Mouse (Mus musculus) CH12.LX (cell line): ENCODE results near the gene Wnt1. TPM values are rescaled to one million over a fixed set of nuclear protein-coding genes. Genes with fewer than 3 reads are reported as not detected.

Experiments used
- DNase-seq: peaks from one replicate; pipeline ENCODE4 v3.0.0-alpha.2; 2013; ENCODE audit errors: extremely low read depth
- H3K27ac ChIP-seq: 2 replicates; pipeline ENCODE4 v1.5.1; 2012; ENCODE audit warnings: low read depth, mild to moderate bottlenecking, control low read depth, moderate library complexity; ENCODE audit not compliant: insufficient read depth
- H3K27me3 ChIP-seq: replicated peaks from 2 replicates; pipeline ENCODE3; 2012; ENCODE audit warnings: inconsistent platforms
- H3K36me3 ChIP-seq, 2 experiments: replicated peaks in 1 of 2; 2 replicates each; pipeline versions ENCODE3 to v1.6.1; 2012; ENCODE audit warnings: inconsistent platforms in 1 of 2, low read length in 1 of 2, mild to moderate bottlenecking in 1 of 2, mixed read lengths in 1 of 2, moderate library complexity in 1 of 2; ENCODE audit not compliant: control insufficient read depth in 1 of 2, insufficient read depth in 1 of 2
- H3K4me1 ChIP-seq, 2 experiments: 2 replicates each; pipeline ENCODE4 v1.6.1; 2012; ENCODE audit warnings: inconsistent platforms in 1 of 2, moderate library complexity in 1 of 2; ENCODE audit not compliant: insufficient read depth in 2 of 2, control insufficient read depth in 1 of 2
- H3K4me2 ChIP-seq: 2 replicates; pipeline ENCODE4 v1.6.1; 2012; ENCODE audit warnings: low read depth, mild to moderate bottlenecking, control low read depth; ENCODE audit not compliant: poor library complexity, insufficient read depth, severe bottlenecking
- H3K4me3 ChIP-seq, 3 experiments: fragments of 150-350 bp in 1 of 3; sonication (generic) in 1 of 3; replicated peaks in 1 of 3; 2 replicates each; pipeline versions ENCODE3 to v1.5.1; 2011 to 2012; ENCODE audit warnings: low read depth in 2 of 3, low read length in 2 of 3, mild to moderate bottlenecking in 2 of 3, moderate library complexity in 2 of 3, control low read depth in 1 of 3, improper control_type of control experiment in 1 of 3, inconsistent platforms in 1 of 3, mixed read lengths in 1 of 3; ENCODE audit not compliant: poor library complexity in 1 of 3
- H3K79me2 ChIP-seq: replicated peaks from 2 replicates; pipeline ENCODE4 v1.6.1; 2012; ENCODE audit warnings: mild to moderate bottlenecking, moderate library complexity; ENCODE audit not compliant: control insufficient read depth, poor library complexity, insufficient read depth, severe bottlenecking; ENCODE audit errors: extremely low read depth
- H3K9ac ChIP-seq: 2 replicates; pipeline ENCODE4 v1.6.1; 2012; ENCODE audit warnings: low read depth, mild to moderate bottlenecking, control low read depth, moderate library complexity; ENCODE audit not compliant: insufficient read depth
- H3K9me3 ChIP-seq: replicated peaks from 2 replicates; pipeline ENCODE3; 2012; ENCODE audit warnings: low read length, inconsistent platforms, mixed read lengths
- BHLHE40 ChIP-seq: IDR thresholded peaks from 2 replicates; pipeline ENCODE4 v1.6.1; 2011; ENCODE audit warnings: mild to moderate bottlenecking, low read depth, low read length, improper control_type of control experiment
- CHD1 ChIP-seq: IDR thresholded peaks from 2 replicates; pipeline ENCODE4 v1.6.1; 2012; ENCODE audit warnings: low read depth, low read length, improper control_type of control experiment, inconsistent platforms
- CHD2 ChIP-seq: IDR thresholded peaks from 2 replicates; pipeline ENCODE4 v1.6.1; 2011; ENCODE audit warnings: low read length, improper control_type of control experiment
- CTCF ChIP-seq, 2 experiments: IDR thresholded peaks in 1 of 2; conservative IDR thresholded peaks in 1 of 2; 2 replicates each; pipeline ENCODE4 v1.5.1; 2011 to 2012; ENCODE audit warnings: low read depth in 2 of 2, low read length in 2 of 2, improper control_type of control experiment in 1 of 2, inconsistent platforms in 1 of 2, mild to moderate bottlenecking in 1 of 2, moderate library complexity in 1 of 2
- E2F4 ChIP-seq: IDR thresholded peaks from 2 replicates; pipeline ENCODE4 v1.6.1; 2011; ENCODE audit warnings: low read depth, low read length, improper control_type of control experiment; ENCODE audit not compliant: insufficient replicate concordance
- ELF1 ChIP-seq: IDR thresholded peaks from 2 replicates; pipeline ENCODE4 v1.6.1; 2014; ENCODE audit warnings: low read depth, mild to moderate bottlenecking, inconsistent platforms, low read length, improper control_type of control experiment
- EP300 ChIP-seq: IDR thresholded peaks from 2 replicates; pipeline ENCODE4 v1.6.1; 2011; ENCODE audit warnings: low read length, improper control_type of control experiment
- ETS1 ChIP-seq: conservative IDR thresholded peaks from 2 replicates; pipeline ENCODE4 v1.6.1; 2012; ENCODE audit warnings: low read depth, mild to moderate bottlenecking, inconsistent platforms, low read length, improper control_type of control experiment, moderate library complexity
- GABPA ChIP-seq: IDR thresholded peaks from 2 replicates; pipeline ENCODE4 v1.6.1; 2012; ENCODE audit warnings: low read depth, low read length, improper control_type of control experiment, inconsistent platforms; ENCODE audit not compliant: insufficient replicate concordance
- HCFC1 ChIP-seq: IDR thresholded peaks from 2 replicates; pipeline ENCODE4 v1.6.1; 2012; ENCODE audit warnings: low read depth, mild to moderate bottlenecking, inconsistent platforms, low read length, improper control_type of control experiment
- IRF4 ChIP-seq: IDR thresholded peaks from 2 replicates; pipeline ENCODE4 v1.6.1; 2014; ENCODE audit warnings: low read depth, mild to moderate bottlenecking, inconsistent platforms, low read length, improper control_type of control experiment
- KAT2A ChIP-seq: IDR thresholded peaks from 2 replicates; pipeline ENCODE4 v1.6.1; 2012; ENCODE audit warnings: low read length, improper control_type of control experiment, inconsistent platforms; ENCODE audit not compliant: insufficient replicate concordance
- MAFK ChIP-seq: IDR thresholded peaks from 2 replicates; pipeline ENCODE4 v1.6.1; 2011; ENCODE audit warnings: low read length, improper control_type of control experiment; ENCODE audit not compliant: insufficient replicate concordance
- MAZ ChIP-seq: IDR thresholded peaks from 2 replicates; pipeline ENCODE4 v1.6.1; 2012; ENCODE audit warnings: low read depth, mild to moderate bottlenecking, inconsistent platforms, low read length, improper control_type of control experiment, moderate library complexity
- MEF2A ChIP-seq: IDR thresholded peaks from 2 replicates; pipeline ENCODE4 v1.6.1; 2014; ENCODE audit warnings: low read depth, mild to moderate bottlenecking, inconsistent platforms, low read length, improper control_type of control experiment, borderline replicate concordance
- MXI1 ChIP-seq: IDR thresholded peaks from 2 replicates; pipeline ENCODE4 v1.6.1; 2011; ENCODE audit warnings: mild to moderate bottlenecking, low read depth, low read length, improper control_type of control experiment
- MYC ChIP-seq: IDR thresholded peaks from 2 replicates; pipeline ENCODE4 v1.6.1; 2011; ENCODE audit warnings: low read depth, mild to moderate bottlenecking, improper control_type of control experiment, low read length
- NELFE ChIP-seq: IDR thresholded peaks from 2 replicates; pipeline ENCODE4 v1.6.1; 2011; ENCODE audit warnings: low read depth, low read length, improper control_type of control experiment
- PAX5 ChIP-seq: IDR thresholded peaks from 2 replicates; pipeline ENCODE4 v1.6.1; 2012; ENCODE audit warnings: low read length, inconsistent platforms, mixed read lengths
- POLR2A ChIP-seq: IDR thresholded peaks from 2 replicates; pipeline ENCODE4 v1.6.1; 2011; ENCODE audit warnings: low read depth, mild to moderate bottlenecking, improper control_type of control experiment, low read length
- POLR2AphosphoS2 ChIP-seq: IDR thresholded peaks from 2 replicates; pipeline ENCODE4 v1.6.1; 2011; ENCODE audit warnings: low read depth, low read length, improper control_type of control experiment
- RAD21 ChIP-seq: IDR thresholded peaks from 2 replicates; pipeline ENCODE4 v1.6.1; 2011; ENCODE audit warnings: low read depth, mild to moderate bottlenecking, low read length, improper control_type of control experiment, moderate library complexity
- RCOR1 ChIP-seq: conservative IDR thresholded peaks from 2 replicates; pipeline ENCODE4 v1.6.1; 2012; ENCODE audit warnings: low read depth, mild to moderate bottlenecking, inconsistent platforms, low read length, improper control_type of control experiment
- SMC3 ChIP-seq: IDR thresholded peaks from 2 replicates; pipeline ENCODE4 v1.6.1; 2011; ENCODE audit warnings: low read depth, low read length, improper control_type of control experiment
- TCF12 ChIP-seq: IDR thresholded peaks from 2 replicates; pipeline ENCODE4 v1.6.1; 2014; ENCODE audit warnings: low read depth, mild to moderate bottlenecking, inconsistent platforms, low read length, improper control_type of control experiment
- USF1 ChIP-seq: IDR thresholded peaks from 2 replicates; pipeline ENCODE4 v1.6.1; 2014; ENCODE audit warnings: low read depth, mild to moderate bottlenecking, inconsistent platforms, low read length, improper control_type of control experiment
- USF2 ChIP-seq: conservative IDR thresholded peaks from 2 replicates; pipeline ENCODE4 v1.6.1; 2011; ENCODE audit warnings: low read depth, low read length, improper control_type of control experiment
- ZC3H11A ChIP-seq: IDR thresholded peaks from 2 replicates; pipeline ENCODE4 v1.6.1; 2012; ENCODE audit warnings: low read depth, mild to moderate bottlenecking, inconsistent platforms, low read length, improper control_type of control experiment
- ZMIZ1 ChIP-seq: IDR thresholded peaks from 2 replicates; pipeline ENCODE4 v1.6.1; 2012; ENCODE audit warnings: low read depth, mild to moderate bottlenecking, inconsistent platforms, low read length, improper control_type of control experiment
- ZNF384 ChIP-seq: IDR thresholded peaks from 2 replicates; pipeline ENCODE4 v1.6.1; 2012; ENCODE audit warnings: low read depth, low read length, improper control_type of control experiment, inconsistent platforms
- dilution Hi-C: fragments of 300-500 bp; cut with MboI; formaldehyde crosslinking; loops from 2 replicates; pipeline ENCODE4 v1.14.3; 2020; ENCODE audit warnings: low sequenced_read_pairs; ENCODE audit not compliant: extremely low pct_unique_long_range_greater_than_20kb, extremely low pct_ligation_motif_present
- in situ Hi-C: fragments of 300-500 bp; cut with MboI; formaldehyde crosslinking; loops from 3 replicates; pipeline ENCODE4 v1.14.3; 2019; ENCODE audit warnings: low sequenced_read_pairs, low pct_ligation_motif_present, low pct_unique_long_range_greater_than_20kb, mixed read lengths
- polyA plus RNA-seq: library from polyadenylated mRNA; unstranded; fragments of >175 nt; gene quantifications from 2 replicates; pipeline ENCODE4 v1.2.1, GENCODE M21; 2012; ENCODE audit warnings: low read depth; ENCODE audit not compliant: insufficient read length
- total RNA-seq, 2 experiments: library from RNA; depleted of rRNA; stranded (reverse); fragments of 300-350 nt in 1 of 2; fragments of >200 nt in 1 of 2; gene quantifications; 2 replicates each; pipeline ENCODE4 v1.2.3; 2012 to 2014

Gene Wnt1
- total and polyA plus RNA-seq, 3 experiments = not detected

GRCm38 (mm10) chr15:98775533-98775932, 14.1 kb upstream of the Wnt1 start:
- dilution Hi-C loops (no loop called here), in situ Hi-C loops (no loop called here)
- Histone ChIP-seq H3K27ac (peak overlapping the region; percentile 83; the same call in 1 of the 2 replicates), H3K9ac (peak overlapping the region; percentile 37; the same call in 1 of the 2 replicates), H3K79me2 (no peaks in the 10 kb centered on the region), H3K4me2 (peak overlapping the region; percentile 67), H3K4me3 (peak overlapping the region; percentile 13 to 62 (median 34)), H3K9me3 (no peaks in the 10 kb centered on the region), H3K27me3 (peaks cover 2% of the 10 kb centered on the region), H3K4me1 (peaks cover 15 to 56% of the 10 kb centered on the region in 2 experiments), H3K36me3 (peaks cover 9 to 36% of the 10 kb centered on the region in 2 experiments)
- DNase-seq = peak; percentile 62
- TF ChIP-seq MEF2A (0 out of 2 replicates have a peak, but pooled peaks have one; percentile 29), ETS1 (peak; percentile 45), ZC3H11A (no peak), NELFE (no peak), IRF4 (peak; percentile 39; the same call in 1 of the 2 replicates), CHD2 (no peak), TCF12 (peak; percentile 94), EP300 (peak; percentile 68)

GRCm38 (mm10) chr15:98776280-98777004, 13.2 kb upstream of the Wnt1 start:
- dilution Hi-C loops (no loop called here), in situ Hi-C loops (no loop called here)
- Histone ChIP-seq H3K36me3 (peaks cover 9 to 29% of the 10 kb centered on the region in 2 experiments), H3K79me2 (no peaks in the 10 kb centered on the region), H3K9ac (peak overlapping the region; percentile 42), H3K27me3 (peaks cover 2% of the 10 kb centered on the region), H3K4me2 (peak overlapping the region; percentile 67), H3K4me3 (peak overlapping the region; percentile 57 to 64 (median 62)), H3K4me1 (peaks cover 15 to 59% of the 10 kb centered on the region in 2 experiments), H3K9me3 (no peaks in the 10 kb centered on the region), H3K27ac (peak overlapping the region; percentile 83)
- peak; percentile 84 for DNase-seq
- peak; percentile 66; the same call in 1 of the 2 replicates for TF ChIP-seq ELF1
- TF ChIP-seq MEF2A = peak; percentile 83
- peak; percentile 80 for TF ChIP-seq ZMIZ1
- peak; percentile 61; the same call in 1 of the 2 replicates for TF ChIP-seq POLR2A
- TF ChIP-seq HCFC1 = peak; percentile 33; the same call in 1 of the 2 replicates
- TF ChIP-seq SMC3 = peak; percentile 21
- TF ChIP-seq ETS1 = peak; percentile 74
- TF ChIP-seq KAT2A = no peak
- TF ChIP-seq RCOR1 = no peak
- TF ChIP-seq TCF12 = peak; percentile 97
- TF ChIP-seq USF1 = no peak
- TF ChIP-seq USF2 = no peak
- no peak for TF ChIP-seq ZC3H11A
- TF ChIP-seq MXI1 = peak; percentile 67; the same call in 1 of the 2 replicates
- TF ChIP-seq POLR2AphosphoS2 = no peak
- peak; percentile 70 for TF ChIP-seq BHLHE40
- no peak for TF ChIP-seq PAX5
- TF ChIP-seq E2F4 = 0 out of 2 replicates have a peak, but pooled peaks have one; percentile 51
- peak in 1 of 2 experiments; percentile 48; a peak in 2 of 4 replicates for TF ChIP-seq CTCF (conservative IDR thresholded peaks at IDR 0.05 in 1 of 2, IDR thresholded peaks at IDR 0.05 in 1 of 2; ENCODE audit: low read depth in 2 of 2, low read length in 2 of 2)
- peak; percentile 81 for TF ChIP-seq IRF4
- TF ChIP-seq CHD2 = peak; percentile 60
- TF ChIP-seq RAD21 = no peak; the same call in none of the 2 replicates
- TF ChIP-seq MAZ = peak; percentile 81
- no peak for TF ChIP-seq CHD1
- TF ChIP-seq MAFK = no peak; the same call in 1 of the 2 replicates
- TF ChIP-seq MYC = no peak
- no peak for TF ChIP-seq GABPA
- TF ChIP-seq ZNF384 = no peak; the same call in 1 of the 2 replicates
- peak; percentile 73 for TF ChIP-seq EP300
